Mouse (Mus musculus) cerebellum, adult 8-10 months (tissue): ENCODE results near the gene Wnk2.

ENCODE experiments used
- DNase-seq: peaks from one replicate; pipeline ENCODE4 v3.0.0; 2022

Wnk2 gene

GRCm38 (mm10) chr13:49031029-49031428 lies 116.8 kb downstream of the Wnk2 start:
- DNase-seq, result no peak

DNA sequence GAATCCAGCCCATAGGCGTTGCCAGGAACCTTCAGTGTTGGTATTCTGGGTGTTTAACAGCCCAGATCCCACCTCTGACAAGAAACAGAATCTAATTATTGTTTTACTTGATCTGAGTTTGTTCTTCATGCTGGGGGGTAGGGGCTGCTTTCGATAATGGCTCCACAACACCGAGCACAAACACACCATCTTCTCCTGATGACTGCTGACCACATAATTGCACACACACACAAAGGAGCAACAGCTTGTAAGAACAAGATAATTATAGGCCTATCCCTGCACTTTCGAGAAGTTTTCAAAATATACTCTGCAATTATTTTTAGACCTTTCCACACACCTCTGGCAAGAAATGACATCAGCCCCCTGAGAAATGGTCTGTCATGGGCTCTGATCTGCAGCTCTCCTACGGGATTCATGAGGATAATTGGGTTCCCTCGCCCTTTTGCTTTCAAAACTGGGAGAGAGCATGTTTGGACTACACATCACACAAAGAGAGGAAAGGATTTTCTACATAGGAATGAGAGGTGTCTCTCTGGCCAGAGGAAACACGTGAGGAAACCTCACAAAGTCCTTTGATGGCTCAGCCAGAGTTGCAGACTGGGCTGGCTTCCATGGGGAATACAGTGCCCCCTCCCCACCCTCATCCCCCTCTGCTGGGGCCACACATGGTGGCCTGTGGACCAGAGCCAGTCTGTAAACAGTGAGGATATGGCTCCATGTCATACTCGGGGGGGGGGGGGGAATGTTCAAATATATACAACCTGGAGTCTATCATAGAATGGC lies 118.9 kb downstream of the Wnk2 start:
- no peak for DNase-seq

DNA sequence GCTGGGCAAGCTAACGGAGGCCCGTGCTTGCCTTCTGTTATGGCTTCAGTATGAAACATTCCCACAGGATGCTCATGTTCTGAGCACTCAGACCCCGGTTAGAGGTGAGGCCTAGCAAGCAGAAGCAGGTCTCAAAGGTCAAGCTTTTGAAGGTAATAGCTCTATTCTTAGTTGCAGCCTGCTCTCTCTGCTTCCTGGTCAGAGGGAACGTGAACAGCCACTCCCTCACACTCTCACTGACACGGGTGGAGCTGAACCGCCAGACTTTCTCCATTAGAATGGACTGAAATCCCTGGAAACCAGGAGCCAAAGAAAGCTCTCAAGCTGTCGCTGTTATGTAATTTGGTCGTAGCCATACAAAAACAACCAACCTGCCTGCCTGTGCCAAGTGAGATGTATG lies 120.8 kb downstream of the Wnk2 start:
- no peak for DNase-seq

- no peak for DNase-seq
These were observed 122.3 kb downstream of the Wnk2 start for GRCm38 (mm10) chr13:49025521-49025920.

- no peak for DNase-seq
These were observed 123.1 kb downstream of the Wnk2 start for GRCm38 (mm10) chr13:49024763-49025162.

DNA sequence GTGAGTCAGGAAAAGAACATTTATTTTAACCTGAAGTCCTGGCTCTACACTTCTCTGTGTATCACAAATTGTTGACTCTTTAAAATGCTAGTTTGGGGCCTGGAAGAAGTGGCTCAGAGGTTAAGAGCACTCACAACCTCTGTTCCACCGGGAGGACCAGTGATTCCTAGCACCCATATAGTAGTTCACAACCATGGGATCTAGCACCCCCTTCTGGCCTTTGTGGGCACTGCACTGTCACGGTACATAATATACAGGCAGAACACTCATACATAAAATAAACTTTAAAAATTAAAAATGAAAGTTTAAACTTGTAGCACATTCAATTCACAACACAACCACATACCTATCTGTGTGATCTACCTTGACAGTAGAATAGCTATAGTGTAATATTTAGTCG lies 126.1 kb downstream of the Wnk2 start:
- no peak for DNase-seq

- DNase-seq, result no peak
These were observed 127.7 kb downstream of the Wnk2 start for GRCm38 (mm10) chr13:49020152-49020551.

- DNase-seq, result no peak
These were observed 130.4 kb downstream of the Wnk2 start for GRCm38 (mm10) chr13:49017375-49017774.

- peak; percentile 92 for DNase-seq
These were observed 131.5 kb downstream of the Wnk2 start for GRCm38 (mm10) chr13:49016311-49016761.

GRCm38 (mm10) chr13:49015366-49016306 lies 132.2 kb downstream of the Wnk2 start:
- DNase-seq, result peak; percentile 50

DNA sequence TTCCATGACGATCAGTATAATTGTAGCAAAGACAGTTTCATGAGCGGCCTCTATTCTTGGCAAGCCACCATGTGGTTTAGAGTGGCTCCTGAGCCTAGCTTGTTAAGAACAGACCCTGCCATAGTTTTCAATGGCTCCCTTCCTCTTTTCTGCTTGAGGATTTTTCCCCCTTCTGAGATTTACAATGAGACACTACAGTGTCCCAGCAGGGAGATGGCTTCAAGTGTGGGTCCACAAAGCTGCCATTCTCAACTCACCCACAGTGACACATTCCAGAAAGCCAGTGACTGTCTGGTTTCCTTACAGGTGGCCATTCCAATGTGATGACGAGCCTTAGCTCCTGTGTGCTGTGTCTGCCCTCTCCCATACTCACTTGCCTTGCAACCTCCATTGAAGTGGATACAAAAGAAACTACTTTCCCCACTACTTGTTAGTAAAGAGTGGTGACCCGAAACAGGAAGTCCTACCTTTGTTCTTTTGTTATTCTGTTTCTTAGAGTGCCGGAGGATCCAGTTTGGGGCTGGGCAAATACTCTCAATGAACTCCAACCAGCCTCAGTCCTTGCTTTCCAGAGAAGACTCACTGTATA lies 134.5 kb downstream of the Wnk2 start:
- DNase-seq, result no peak

- peak; percentile 88 for DNase-seq
These were observed 146.1 kb downstream of the Wnk2 start for GRCm38 (mm10) chr13:49001691-49002090.

DNA sequence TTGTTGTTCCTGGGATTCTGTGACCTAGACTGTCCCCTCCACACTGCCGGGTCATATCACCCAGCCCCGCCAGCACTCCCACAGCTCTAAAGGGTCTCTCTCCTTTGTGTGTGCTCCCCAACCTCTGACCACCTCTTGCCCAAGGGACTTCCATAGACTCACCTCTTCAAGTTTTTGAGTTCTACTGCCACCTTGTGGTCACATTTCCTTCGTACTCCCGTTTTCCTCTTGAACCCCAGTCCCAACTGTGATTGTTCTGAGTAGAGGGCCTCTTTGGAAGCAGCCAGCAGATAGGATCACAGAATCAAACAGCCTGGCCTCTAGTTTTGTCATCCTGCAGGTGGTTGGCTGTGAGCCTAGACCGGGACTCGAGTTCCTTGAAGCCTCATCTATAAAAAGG lies 149.2 kb downstream of the Wnk2 start:
- DNase-seq, result peak; percentile 76

DNA sequence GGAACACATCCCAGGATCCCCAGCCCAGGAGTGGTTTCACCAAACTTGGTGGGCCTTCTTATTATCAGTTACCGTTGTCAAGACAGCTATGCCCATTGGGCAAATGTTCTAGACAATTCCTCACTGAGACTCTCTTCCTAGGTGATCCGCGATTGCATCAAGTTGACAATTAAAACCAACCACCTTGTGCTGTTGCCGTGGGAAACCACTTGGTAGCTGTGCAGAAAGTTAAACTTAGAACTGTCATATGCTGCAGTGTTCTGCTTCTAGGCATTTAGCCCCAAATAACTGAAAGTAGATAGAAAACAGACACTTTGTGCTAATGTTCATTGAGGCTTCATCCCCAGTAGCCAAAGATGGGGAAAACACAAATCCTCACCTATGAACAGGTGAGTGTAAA lies 151.1 kb downstream of the Wnk2 start:
- no peak for DNase-seq

- no peak for DNase-seq
These were observed 152.9 kb downstream of the Wnk2 start for GRCm38 (mm10) chr13:48994903-48995302.

GRCm38 (mm10) chr13:48992914-48993313 lies 154.9 kb downstream of the Wnk2 start:
- no peak for DNase-seq

- no peak for DNase-seq
These were observed 157.7 kb downstream of the Wnk2 start for GRCm38 (mm10) chr13:48990138-48990537.
